Mouse (Mus musculus): ENCODE data around the gene Fancm.

GRCm38 (mm10) chr12:65035839-65036189 is 39.6 kb upstream of the Fancm start:
- TF ChIP-seq CTCF (IDR thresholded peaks at IDR 0.05) (no peak), EP300 (IDR thresholded peaks at IDR 0.05; ENCODE audit: insufficient read depth, low read depth, low read length) (no peak), POLR2A (IDR thresholded peaks at IDR 0.05; ENCODE audit: insufficient read depth, low read depth, low read length) (no peak)
